Mouse (Mus musculus): ENCODE measurements around the gene Gm42957.
"Not testable (repeated sequence)": the region's sequence is repeated elsewhere in the genome, so short reads cannot be mapped to it uniquely, and the experiment has no call there.

Gm42957 gene

DNA sequence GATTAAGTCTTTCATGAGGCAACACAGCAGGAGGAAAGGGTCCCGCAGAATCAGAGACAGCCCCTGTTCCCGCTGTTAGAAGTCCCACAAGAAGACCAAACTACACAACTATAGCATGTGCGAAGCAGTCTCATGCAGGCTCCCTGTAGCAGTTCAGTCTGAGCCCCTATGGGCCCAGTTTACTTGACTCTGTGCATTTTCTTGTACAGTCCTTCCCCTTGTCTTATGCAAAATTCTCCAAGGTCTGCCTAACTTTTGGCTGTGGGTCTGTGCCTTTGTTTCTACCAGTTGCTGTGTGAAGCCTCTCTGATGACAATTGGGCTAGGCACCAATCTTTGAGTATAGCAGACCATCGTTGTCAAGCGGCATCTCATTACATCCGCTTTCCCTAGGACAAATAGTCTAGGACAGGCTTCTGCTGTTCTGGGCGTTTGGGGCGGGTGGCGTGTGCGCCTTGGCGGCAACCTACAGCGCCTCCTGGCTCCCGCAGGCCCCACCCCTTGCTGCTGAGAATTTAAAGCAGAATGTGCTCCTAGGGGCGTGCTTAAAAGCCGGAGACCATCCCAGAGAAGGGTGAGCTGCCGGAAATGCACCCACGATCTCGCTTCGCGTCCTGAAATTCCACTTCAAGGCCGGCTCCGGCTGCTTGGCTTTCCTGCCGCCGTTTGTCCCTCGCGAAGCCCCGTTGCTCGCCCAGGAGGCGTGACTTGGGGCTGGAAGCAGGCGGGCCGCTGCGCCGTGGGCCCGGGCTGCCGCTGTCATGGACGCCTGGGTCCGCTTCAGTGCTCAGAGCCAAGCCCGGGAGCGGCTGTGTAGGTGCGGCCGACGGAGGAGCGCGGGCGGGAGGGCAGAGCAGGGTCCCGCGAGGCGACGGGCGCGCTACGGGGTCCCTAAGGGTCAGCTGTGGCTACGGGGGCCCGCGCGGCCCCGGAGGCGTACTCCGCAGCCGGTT, at the start of gene Gm42957, which contains the start of gene Pex11b:
Gene Gm42957, plus strand, starts transcription at position 547 of the 952 bp plus-strand sequence.
Gene Pex11b, plus strand, starts transcription at position 449 of the 952 bp plus-strand sequence.
- peak; percentile 91 to 95 for DNase-seq

DNA sequence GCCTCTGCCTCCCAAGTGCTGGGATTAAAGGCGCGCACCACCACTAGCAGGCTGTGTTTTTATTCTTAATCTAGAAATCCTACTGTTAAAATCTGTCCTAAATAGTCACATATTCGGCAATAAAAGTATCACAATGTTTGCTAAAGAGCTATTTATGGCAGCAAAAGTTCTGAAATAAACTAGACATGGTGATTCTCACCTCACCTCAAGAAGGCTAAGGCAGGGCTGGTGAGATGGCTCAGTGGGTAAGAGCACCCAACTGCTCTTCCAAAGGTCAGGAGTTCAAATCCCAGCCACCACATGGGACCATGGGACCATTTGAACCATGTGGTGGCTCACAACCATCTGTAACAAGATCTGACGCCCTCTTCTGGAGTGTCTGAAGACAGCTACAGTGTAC, 44.6 kb upstream of the Gm42957 start:
- no peak for DNase-seq

DNA sequence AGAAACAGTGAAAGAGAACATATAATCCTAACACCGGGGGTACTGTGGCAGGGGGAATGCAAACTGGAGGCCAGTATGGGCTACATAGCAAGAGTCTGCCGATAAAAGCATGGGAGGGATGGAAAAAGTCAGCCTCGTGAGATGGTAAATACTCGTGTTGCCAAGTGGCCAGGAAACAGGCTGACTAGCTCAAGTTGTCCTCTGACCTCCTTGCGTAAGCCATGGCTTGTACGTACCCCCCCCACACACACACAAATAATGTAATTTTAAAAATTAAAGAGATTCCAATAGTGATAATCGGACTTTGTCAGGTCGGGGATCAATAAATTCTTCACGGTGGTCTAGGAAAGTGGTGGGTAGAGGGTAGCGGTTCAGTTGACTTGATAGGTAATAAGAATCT, 41.9 kb upstream of the Gm42957 start:
- DNase-seq, result peak in 1 of 2 experiments; percentile 72

DNA sequence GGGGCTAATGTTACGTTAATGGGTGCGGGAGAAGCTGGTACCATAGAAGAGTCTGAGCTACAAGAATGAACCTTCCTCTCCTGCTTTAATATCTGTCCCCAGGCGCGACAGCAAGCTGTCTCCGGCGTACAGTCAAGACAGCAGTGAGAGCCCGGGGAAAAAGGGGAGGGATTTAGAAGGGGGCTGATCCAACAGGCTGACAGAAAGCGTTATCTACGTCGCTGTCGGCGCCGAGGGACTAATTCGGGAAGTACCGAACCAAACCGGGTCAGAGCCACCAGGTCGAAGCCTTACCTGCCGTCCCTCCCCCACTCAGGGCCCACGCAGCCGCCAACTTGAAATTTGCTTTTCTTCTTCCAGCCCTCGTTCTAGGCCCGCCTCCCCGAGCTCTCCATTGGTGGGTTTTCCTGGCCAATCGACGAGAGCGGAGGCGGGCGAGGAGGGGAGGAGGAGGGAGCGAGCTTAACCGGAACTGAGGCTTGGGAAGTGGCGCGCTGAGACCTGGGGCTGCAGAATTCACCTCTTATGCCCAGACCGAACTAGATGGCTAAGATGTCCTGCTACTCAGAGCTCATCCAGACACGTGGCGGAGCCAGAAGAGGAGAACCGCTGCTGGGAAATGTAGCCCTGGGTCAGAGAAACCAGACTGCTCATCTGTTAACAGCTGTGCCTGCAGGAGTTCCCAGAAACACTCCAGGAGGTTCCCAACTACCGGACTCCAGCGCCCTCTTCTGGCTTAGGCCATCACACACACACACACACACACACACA, 41.3 kb upstream of the Gm42957 start, which contains the start of gene Polr3gl:
Gene Polr3gl, minus strand, starts transcription at position 392 of the 771 bp plus-strand sequence.
- peak; percentile 97 for DNase-seq

DNA sequence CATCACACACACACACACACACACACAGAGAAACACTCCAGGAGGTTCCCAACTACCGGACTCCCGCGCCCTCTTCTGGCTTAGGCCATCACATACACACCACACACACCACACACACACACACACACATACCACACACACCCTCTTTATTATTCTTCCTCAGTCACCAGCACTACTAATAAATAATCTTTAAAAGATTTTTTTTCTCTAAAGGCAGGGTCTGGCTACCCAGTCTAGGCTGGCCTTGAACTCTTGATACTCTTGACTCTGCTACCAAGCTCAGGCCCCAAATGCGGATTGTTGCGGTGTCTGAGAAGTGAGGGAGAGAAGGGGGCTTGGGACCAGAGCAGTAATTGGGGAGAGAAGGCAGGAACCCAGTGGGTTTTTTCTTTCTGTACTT, 40.4 kb upstream of the Gm42957 start:
- no peak for DNase-seq

DNA sequence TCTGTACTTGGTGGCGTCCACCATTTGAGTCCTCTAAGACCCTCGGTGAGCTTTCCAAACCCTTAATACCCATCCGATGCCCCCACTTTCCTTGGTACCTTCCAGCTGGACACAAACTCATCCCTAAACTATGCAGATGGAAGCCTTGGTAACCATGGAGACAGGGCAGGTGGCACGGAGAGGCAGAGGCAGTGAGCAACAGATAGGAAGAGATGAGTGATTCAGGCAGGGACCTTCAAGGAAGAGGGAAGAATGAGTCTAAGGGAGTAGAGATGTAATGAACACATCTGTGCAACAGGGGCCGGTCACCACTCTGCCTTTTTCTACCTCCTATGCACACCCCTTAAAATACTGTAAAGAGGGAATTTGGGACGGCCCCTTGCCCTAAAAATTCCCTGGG, 39.6 kb upstream of the Gm42957 start:
- DNase-seq, result no peak

DNA sequence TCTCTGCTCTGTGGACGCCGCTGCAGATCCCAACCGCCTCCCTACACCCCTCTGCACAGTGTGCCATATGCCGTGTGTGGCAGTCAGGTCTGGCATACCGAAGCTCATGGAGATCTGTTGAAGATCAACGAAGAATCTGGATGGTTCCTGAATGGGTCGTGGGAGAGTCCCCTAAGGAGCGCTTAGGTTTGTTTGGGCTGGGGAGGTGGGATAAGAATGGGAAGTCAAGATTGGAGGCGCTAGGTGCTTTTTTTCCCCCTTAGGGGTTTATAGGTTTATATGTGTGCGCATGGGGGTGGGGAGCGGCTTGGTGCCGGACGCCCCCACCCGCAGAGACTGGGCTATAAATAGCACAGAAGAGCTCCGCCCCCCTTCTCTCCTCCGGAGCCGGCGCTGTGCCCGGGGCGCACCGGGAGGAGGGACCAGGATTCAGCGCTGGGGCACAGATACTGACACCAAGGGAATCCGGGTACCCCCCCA, 39.0 kb upstream of the Gm42957 start, which contains the start of gene Ankrd34a:
Gene Ankrd34a, plus strand, starts transcription at position 409 of the 480 bp plus-strand sequence.
- DNase-seq, result peak; percentile 52 to 67

DNA sequence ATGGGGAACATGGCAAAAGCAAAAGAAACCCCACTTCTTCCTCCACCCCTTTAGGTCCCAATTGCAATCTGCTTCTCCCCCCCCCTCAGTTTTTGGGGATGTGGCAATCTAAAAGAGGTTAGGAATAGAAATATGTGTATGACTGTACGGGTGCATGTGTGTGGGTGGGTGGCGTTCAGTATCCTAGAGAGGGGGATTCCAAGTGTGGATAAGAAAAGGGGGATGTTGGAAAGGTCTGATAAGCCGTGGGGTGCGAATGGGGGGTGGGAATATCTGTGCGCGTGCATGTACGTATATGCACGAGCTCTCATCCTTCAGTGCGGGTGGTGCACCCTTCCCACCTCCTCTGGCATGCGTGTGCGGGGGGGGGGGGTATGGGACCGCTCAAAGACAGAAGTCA, 38.4 kb upstream of the Gm42957 start:
- no peak for DNase-seq

DNA sequence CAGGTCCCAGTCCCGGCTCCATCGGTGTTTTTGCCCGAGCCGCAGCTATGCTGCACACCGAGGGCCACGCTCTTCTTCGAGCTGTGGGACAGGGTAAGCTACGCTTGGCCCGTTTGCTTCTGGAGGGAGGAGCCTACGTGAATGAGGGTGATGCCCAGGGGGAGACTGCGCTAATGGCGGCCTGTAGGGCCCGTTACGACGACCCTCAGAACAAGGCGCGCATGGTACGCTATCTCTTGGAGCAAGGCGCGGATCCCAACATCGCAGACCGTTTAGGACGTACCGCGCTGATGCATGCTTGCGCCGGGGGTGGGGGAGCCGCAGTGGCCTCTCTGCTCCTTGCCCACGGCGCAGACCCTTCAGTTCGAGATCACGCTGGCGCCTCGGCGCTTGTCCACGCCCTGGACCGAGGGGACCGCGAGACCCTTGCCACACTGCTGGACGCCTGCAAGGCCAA, 37.8 kb upstream of the Gm42957 start:
- peak in 1 of 2 experiments; percentile 38 for DNase-seq

DNA sequence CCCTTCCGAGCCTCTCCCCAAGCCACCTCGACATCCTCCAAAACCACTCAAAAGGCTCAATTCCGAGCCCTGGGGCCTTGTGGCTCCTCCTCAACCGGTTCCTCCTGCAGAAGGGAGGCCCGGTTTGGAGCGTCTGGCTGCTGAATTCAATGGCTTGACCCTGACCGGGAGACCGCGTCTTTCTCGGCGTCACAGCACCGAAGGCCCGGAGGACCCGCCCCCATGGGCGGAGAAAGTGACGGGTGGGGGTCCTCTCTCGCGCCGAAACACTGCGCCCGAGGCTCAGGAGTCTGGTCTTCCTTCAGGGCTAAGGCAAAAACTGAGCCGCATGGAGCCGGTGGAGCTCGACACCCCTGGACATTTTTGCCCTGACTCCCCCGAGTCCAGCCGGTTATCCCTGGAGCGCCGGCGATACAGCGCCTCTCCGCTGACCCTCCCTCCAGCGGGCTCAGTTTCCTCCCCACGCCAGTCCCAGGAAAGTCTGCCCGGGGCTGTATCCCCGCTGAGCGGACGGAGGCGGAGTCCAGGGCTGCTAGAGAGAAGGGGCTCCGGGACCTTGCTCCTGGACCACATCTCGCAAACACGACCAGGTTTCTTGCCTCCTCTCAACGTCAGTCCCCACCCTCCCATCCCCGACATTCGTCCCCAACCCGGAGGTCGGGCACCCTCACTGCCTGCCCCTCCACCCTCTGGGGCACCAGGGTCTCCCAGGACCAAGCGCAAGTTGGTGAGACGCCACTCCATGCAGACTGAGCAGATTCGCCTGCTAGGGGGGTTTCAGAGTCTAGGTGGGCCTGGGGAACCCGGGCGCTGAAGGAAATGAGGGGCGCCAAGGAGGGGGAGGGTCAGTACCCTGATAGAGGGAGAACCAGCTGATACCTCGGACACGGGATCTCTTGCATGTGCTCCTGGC, 36.9 kb upstream of the Gm42957 start:
- DNase-seq, result peak; percentile 72 to 83

DNA sequence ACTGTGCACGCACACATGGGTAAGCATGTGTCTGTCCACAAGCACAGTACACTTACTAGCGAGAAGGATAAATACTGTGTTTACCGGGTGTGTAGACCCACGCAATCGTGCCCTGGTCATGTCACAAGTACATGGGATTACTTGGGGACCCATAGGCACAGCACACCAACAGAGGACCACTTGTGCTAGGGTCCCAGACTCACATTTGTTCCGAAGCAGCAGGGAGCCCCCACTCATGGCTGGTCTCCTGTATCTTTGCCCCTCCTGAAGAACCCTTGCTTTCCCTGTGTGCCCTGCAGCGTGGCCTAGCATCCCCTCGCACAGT, 36.2 kb upstream of the Gm42957 start:
- no peak for DNase-seq

DNA sequence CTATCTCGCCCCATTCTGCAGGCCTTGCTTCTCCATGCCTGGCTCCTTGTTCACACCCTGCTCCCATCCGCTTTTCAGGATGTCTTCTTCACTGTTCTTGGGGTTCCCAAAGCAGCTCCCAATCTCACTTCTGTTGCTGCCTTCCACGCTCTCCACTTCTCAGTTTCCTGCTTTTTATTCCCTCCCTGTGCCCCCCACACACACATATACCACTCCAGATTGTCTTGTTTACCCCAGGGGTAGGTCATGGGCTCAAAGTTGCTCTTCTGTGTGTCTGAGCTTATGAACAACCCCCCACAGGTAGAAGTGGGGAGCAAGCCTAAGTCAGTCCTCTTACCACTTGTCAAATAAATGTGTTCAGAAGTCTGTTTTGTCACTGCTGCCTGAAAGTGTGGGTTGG, 35.9 kb upstream of the Gm42957 start:
- DNase-seq, result no peak

DNA sequence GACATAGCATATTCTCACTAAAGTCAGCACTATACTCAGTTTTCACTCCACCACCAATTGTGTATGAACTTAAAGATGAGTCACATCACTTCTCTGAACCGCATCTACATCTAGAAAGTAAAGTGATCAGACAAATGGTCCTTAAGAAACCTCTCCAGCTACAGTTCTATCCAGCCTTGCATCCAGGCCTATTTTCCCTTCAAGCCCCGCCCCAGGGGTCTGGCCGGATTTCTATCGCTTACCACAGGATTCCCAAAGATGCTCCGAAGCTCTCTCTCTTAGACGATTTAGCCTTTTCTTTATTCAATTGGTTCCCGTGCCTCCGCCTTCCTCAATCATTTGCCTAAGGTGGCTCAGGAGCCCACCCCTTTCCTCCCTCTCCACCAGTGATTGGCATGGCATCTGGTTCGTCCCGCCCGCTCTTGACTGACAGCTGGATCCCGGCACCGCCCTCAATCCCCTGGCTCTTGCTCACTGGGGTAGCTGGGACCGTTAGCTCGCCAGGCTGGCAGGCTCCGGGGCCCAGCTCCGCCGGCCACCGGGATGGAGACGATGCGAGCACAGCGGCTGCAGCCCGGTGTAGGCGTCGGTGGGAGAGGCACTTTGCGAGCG, 34.5 kb upstream of the Gm42957 start, which contains the start of gene Lix1l:
Gene Lix1l, plus strand, starts transcription at position 511 of the 612 bp plus-strand sequence.
- DNase-seq, result peak; percentile 92 to 95

DNA sequence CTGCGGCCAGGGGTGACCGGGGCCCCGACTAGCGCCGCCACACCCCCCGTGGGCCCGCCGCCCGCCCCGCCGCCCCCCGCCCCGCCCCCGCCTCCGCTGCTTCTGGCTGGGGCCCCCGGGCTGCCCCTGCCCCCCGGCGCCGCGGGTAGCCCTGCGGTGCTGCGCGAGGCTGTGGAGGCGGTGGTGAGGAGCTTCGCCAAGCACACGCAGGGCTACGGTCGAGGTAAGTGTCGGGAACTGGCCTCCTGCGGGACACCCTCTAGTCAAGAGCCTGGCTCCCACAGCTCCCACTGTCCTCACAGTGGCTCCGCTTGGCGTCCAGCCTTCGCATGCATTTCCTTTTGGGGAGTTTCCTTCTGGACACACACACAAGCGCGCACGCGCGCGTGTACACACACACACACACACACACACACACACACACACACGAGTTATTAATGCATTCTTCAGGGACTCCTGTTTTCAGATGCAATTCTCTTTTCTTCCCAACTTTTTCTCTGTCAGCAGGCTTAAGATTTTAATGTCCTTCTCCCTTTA, 34.0 kb upstream of the Gm42957 start:
- peak; percentile 79 to 86 for DNase-seq

DNA sequence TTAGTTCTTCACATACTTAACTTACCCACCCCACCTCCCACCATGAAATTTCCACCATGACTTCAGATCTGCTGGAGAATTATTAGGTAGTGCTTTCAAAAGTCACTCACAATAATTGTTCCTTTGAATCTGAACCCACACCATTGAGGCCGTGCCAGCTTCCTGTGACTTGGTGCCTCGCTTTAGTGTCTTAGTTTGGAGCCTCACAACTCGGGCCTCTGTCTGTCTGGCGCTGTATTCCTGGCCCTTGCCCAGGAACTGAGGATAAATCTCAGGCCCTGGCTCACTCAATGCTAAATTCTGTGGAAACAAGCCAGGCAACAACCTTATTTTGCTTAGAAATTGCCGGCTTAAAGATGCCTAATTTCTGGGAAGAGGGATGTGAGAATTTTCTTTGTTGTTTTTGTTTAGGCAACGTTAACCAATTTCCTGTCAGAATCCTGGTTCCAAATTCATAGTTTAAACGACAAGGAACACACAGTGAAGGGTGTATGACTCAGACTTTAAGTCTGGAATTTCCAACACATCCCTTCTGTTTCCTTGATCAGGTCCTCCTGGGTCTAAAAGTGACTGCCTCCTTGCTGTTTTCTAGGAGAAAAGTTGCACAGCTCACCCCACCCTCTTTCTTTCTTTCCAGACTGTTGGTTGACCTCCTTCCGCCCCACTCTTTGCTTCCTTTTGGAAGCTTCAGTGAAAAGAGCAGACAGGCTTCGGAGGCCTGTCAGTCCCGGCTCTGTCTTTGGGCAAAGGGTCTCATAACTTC, 33.2 kb upstream of the Gm42957 start:
- DNase-seq, result peak; percentile 40 to 46

DNA sequence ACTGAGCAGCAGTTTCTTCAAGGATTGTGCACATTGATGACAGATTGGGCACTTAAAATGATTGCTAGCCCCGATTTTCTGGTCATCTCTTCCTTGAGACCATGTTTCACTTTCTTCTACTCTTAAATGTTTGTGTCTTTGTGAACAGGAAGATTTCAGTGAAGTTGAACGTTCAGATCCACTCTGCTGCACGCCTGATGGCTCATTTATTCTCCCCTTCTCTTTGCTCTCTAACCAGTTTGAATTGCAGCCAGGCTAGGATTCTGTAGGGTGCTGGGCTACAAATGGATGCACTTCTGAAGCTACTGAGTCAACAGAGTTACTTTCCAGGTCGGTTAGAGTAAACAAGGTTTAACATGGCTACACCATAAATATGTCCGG, 32.6 kb upstream of the Gm42957 start:
- DNase-seq, result no peak

DNA sequence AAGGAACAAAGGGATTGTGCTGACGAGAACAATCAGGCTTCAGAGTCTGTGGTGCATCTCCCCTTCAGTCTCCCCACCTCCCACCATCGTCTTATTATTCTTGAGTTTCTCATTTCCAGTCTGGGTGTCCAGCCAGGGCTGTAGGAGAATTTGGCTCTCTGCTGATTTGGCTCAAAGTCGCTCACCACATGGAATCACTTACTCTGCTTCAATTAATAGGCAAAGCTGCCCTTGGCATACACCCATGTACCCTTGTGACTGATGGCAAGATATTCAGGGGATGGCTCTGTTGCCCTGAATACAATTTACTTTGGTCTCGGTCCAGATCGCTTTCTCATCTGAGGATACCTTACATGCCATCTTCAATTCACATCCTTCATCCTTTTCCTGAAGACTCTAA, 32.0 kb upstream of the Gm42957 start:
- no peak for DNase-seq

DNA sequence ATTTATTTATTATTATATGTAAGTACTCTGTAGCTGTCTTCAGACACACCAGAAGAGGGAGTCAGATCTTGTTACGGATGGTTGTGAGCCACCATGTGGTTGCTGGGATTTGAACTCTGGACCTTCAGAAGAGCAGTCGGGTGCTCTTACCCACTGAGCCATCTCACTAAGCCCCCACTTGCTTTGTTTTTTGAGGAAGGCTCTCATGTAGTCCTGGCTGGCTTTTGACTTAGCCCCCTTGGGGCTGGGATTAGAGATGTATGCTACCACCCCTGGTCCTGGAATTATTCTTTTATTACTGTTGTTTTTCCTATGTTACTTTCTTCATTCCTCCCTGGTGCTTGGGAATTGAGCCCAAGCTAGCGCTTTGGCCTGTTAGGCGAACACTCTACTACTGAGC, 29.3 kb upstream of the Gm42957 start:
- not testable (repeated sequence) for DNase-seq

DNA sequence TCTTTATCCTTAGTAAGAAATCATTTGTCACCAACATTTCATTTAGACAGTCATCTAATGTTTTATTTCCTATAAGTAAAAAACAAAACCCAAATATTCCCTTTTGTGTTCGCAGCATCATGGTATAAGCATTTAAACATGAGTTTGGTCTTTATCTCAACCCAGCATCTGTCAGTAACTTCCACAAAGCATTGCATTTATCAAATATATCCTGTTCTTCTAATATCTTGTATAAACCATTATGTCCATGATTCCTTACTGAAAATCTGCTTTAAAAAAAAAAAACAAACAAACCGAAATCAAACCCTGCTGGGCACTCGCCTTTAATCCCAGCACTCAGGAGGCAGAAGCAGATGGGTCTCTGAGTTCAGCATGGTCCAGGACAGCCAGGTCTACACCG, 28.7 kb upstream of the Gm42957 start:
- DNase-seq, result no peak

DNA sequence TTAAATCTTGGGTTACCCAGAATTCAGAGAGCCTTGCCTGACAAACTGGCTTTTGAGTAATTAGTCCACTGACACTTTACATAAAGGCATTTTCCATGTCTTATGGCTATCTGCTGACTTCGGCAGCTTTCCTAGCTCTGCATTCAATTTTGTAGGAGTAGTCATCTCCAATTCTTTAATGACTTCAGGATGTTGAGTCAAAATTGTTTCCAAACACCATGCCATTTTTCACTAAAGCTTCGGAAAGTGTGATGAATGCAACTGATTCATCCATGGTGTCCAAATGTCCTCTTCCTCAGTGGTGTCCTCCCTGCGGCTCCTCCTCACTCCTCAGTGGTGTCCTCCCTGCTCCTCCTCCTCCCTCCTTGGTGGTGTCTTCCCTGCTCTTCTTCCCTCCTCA, 17.3 kb upstream of the Gm42957 start:
- no peak for DNase-seq

DNA sequence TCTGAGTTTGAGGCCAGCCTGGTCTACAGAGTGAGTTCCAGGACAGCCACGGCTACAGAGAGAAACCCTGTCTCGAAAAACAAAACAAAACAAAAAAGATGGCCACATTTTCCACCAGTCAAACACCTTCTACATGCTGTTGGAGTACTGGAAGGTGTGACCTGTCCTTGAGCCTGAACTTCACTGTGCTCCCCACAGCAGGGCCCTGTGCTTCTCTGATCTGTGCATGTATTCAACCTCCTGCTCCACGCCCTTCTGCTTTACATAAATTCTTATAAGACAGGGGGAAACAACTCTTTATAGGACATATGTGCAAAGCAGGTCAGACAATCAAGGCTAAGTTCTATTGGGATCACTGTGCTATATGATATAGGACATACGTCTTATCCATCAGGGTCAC, 12.1 kb upstream of the Gm42957 start:
- no peak for DNase-seq

All from kidney, postnatal 25 days (tissue).